Mouse (Mus musculus) WW6 (cell line): ENCODE results near the gene Gm6096.

Experiments
- DNase-seq: peaks from one replicate; pipeline ENCODE4 v3.0.0-alpha.2; 2013; ENCODE audit warnings: low read depth, low spot score

Gm6096 gene

GRCm38 (mm10) chr7:34234610-34235561 is 16.0 kb upstream of the Gm6096 start:
- no peak for DNase-seq

GRCm38 (mm10) chr7:34235602-34236001 is 15.2 kb upstream of the Gm6096 start:
- no peak for DNase-seq

- DNase-seq = no peak
Observed at GRCm38 (mm10) chr7:34238086-34238485, 12.8 kb upstream of the Gm6096 start.

GRCm38 (mm10) chr7:34242176-34242575 is 8.7 kb upstream of the Gm6096 start:
- DNase-seq = no peak

- DNase-seq = no peak
Observed at GRCm38 (mm10) chr7:34246870-34247499, 3.9 kb upstream of the Gm6096 start.

- no peak for DNase-seq
Observed at GRCm38 (mm10) chr7:34252030-34252429, 1.2 kb downstream of the Gm6096 start.

GRCm38 (mm10) chr7:34255137-34255536 is 4.3 kb downstream of the Gm6096 start:
- no peak for DNase-seq

GRCm38 (mm10) chr7:34255916-34256315 is 5.1 kb downstream of the Gm6096 start:
- DNase-seq = no peak

- DNase-seq = no peak
Observed at GRCm38 (mm10) chr7:34257279-34257678, 6.4 kb downstream of the Gm6096 start.

GRCm38 (mm10) chr7:34258407-34258806 is 7.6 kb downstream of the Gm6096 start:
- DNase-seq = no peak

GRCm38 (mm10) chr7:34263437-34263836 is 12.6 kb downstream of the Gm6096 start:
- no peak for DNase-seq

GRCm38 (mm10) chr7:34265876-34266346 is 15.1 kb downstream of the Gm6096 start:
- DNase-seq = no peak

GRCm38 (mm10) chr7:34266421-34266820 is 15.6 kb downstream of the Gm6096 start:
- no peak for DNase-seq

GRCm38 (mm10) chr7:34268463-34268862 is 17.6 kb downstream of the Gm6096 start:
- no peak for DNase-seq

- no peak for DNase-seq
Observed at GRCm38 (mm10) chr7:34272465-34272864, 21.6 kb downstream of the Gm6096 start.

GRCm38 (mm10) chr7:34276066-34276465 is 25.2 kb downstream of the Gm6096 start:
- DNase-seq = no peak

GRCm38 (mm10) chr7:34277656-34278055 is 26.8 kb downstream of the Gm6096 start:
- DNase-seq = no peak

GRCm38 (mm10) chr7:34290450-34291151 is 39.8 kb downstream of the Gm6096 start:
- no peak for DNase-seq

- no peak for DNase-seq
Observed at GRCm38 (mm10) chr7:34291265-34291664, 40.4 kb downstream of the Gm6096 start.

- no peak for DNase-seq
Observed at GRCm38 (mm10) chr7:34292633-34293032, 41.8 kb downstream of the Gm6096 start.

GRCm38 (mm10) chr7:34296124-34296523 is 45.3 kb downstream of the Gm6096 start:
- DNase-seq = no peak

GRCm38 (mm10) chr7:34298818-34299217 is 48.0 kb downstream of the Gm6096 start:
- DNase-seq = no peak
